Mouse (Mus musculus) adrenal gland, adult 8-10 months (tissue): Measurements from ENCODE around the gene Prpf19. TPM values are rescaled to one million over a fixed set of nuclear protein-coding genes. Genes with fewer than 3 reads are reported as not detected.
A peak's percentile ranks its signal among the peaks of the same experiment; 100 is the strongest.

Source experiments
- DNase-seq: peaks from one replicate; pipeline ENCODE4 v3.0.0; 2022
- total RNA-seq, 4 experiments: library from RNA; stranded (reverse); gene quantifications; 2 replicates each; pipeline ENCODE4 v1.2.4; 2022

Prpf19 gene
- total RNA-seq, 4 experiments from 2014 or later, result 202 to 232 (median 221) TPM

DNA sequence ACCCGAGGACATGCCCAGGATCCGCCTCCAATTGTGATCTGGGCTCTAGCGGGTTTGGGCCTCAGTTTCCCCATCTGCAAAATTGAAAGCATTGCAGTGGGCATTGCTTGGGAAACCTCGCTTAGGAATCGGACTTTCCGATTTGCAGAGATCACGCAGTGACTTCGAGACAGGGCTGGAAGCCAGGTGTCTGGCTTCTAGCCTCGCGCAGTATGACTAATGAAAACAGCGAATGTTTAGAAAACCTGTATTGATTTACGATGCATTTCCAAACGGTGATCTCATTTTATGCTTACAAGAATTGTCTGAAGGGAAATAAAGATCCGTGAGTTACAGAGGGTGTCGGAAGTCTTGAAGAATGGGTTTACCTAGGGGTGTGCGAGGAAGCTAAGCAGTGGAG lies 677 bp downstream of the Prpf19 start:
- DNase-seq, result no peak

DNA sequence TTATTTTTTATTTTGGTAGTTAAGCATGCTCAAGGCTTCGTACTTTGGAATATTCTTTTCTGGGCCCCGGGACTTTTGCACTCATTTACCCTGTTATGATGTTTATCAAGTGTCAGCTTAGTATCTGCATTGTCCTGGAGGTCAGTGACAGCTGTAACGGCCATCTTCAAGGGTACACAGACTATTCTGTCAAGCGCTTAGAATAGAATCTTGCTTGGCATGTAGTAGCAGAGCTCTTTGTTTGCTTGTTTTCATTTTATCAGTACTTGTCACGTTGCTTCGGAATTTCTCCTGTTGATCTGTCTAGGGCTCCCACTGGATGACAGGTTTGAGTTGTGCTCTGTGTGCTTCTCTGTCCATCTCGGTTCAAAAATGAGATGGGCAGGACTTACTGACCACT lies 1.8 kb downstream of the Prpf19 start:
- DNase-seq, result no peak

DNA sequence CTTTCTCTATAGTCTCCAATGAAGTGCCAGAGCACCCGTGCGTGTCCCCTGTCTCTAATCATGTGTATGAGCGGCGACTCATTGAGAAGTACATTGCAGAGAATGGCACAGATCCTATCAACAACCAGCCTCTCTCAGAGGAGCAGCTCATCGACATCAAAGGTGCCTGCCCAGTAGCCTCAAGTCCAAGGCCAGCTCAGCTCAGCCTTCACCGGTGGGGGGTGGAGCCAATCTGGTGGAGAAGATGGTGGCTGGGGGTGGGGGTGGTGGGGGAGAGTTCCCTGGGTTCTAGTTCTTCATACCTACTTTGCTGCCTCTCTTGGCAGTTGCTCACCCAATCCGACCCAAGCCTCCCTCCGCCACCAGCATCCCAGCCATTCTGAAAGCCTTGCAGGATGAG lies 2.5 kb downstream of the Prpf19 start:
- no peak for DNase-seq

DNA sequence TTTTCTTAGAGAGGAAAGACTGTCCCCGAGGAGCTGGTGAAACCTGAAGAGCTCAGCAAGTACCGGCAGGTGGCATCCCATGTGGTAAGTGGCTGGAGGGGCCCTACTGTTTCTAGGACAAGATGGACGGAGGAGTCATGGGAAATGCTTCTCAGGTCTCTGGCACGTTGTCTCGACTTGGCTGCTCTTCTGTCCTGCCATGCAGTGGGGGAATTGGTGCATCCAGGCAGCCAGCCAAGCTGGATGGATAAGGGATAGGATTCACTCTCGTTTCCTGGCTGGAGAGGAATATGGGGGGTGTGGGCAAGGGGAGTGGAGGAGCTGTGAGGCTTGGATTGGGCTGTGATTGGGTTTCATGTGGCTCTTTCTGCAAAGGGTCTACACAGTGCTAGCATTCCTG lies 5.3 kb downstream of the Prpf19 start:
- no peak for DNase-seq

DNA sequence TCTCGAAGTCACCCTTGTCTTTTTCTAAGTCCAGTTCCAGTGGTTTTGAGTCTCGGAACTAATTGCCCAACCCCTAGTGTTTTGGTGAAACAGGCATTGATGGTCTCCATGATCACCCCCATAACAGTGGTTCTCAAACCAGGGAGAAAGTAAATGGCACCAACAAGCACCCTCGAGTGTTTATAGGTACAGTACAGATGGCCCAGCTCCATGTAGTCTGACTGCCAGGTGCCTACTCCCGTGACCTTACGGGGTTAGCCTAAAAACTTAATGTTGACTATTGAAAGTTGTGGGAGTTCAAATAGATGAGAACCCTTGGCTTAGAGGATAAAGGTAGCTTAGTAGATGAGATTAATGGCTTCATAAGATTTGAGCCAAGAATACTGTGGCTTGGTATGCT lies 6.0 kb downstream of the Prpf19 start:
- no peak for DNase-seq

DNA sequence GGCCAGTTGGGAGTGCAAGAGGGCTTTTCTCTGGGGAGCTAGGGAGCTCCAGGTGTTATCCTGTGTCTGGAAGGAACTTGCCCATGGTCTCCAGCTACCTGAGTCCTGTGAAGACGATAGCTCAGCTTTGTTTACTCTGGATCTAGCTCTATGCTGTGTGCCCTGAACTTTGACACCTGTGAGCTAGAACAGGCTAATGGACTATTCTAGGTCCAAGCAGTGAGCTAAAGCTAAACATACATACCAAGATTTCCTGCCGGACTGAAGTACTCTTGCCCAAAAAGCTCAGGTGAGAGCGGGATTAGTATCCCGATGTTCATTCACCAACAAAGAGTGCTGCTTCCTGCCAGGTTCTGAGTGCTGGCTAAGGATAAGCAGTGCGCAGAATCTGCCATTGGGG lies 9.5 kb downstream of the Prpf19 start:
- DNase-seq, result no peak

DNA sequence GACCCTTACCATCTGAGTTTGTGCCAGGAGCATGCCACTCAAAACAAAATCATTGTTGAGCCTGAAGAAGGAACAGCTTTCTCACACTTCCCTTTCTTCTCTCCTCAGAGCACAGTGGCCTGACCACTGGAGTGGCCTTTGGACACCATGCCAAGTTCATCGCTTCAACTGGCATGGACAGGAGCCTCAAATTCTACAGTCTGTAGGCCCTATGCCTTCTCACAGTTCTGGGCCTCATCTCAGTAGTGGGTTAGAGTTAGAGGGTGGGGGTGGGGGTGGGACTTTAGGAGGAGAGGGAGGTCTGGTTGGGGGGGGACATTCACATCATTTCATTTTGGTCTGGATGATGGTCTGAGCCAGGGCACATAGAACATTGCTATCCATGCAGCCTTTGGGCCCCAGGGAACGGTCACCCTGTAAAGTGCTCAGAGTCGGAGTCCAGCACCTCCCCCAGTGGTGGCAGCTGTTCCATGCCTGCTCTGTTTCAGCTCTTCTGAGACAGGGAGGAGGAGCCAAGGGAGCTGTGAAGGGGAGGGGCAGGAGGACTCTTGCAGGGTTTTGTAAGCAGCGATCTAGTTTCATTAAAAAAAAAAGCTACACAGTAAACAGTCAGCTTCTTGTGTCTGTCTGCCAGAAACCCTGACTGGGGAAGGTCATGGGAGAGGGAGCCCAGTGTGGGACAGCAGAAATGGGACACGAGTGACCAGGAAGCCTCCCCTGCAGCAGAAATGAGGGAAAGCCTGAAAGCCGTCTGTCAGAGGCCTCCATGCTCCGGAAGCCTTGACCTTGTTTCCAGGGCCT lies 10.1 kb downstream of the Prpf19 start:
- DNase-seq, result peak; percentile 87

DNA sequence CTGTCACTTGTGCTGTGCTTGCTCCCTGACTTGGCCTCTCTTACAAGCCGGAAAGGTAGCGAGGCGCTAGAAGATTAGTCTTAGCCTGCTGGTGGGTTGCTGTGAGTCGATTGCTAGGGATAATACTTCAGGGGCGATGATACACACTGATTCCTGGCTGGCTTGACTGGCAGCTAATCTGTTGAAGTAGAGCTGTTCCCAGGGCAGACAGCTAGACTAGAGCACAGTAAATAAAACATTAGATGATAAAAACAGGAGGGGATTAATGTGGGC lies 10.6 kb downstream of the Prpf19 start:
- DNase-seq, result no peak

DNA sequence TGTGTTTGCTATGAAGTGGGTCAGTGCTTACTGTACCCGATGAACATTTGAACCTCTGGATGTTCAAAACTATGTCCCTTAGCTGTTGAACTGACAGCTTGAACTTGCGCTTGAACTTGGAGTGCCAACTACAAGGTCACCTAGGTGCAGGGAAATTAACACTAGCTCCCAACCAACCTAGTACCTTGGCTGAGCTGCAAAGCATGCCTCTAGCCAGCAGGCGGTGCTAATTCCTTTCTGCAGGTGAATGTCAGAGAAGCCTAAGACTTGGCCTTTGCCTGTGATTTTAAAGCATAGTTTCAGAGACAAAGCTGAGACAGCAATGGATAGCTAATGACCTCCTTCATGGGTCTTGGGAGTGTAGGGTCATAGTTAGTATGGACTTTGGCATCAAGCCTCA lies 12.9 kb downstream of the Prpf19 start:
- DNase-seq, result no peak

DNA sequence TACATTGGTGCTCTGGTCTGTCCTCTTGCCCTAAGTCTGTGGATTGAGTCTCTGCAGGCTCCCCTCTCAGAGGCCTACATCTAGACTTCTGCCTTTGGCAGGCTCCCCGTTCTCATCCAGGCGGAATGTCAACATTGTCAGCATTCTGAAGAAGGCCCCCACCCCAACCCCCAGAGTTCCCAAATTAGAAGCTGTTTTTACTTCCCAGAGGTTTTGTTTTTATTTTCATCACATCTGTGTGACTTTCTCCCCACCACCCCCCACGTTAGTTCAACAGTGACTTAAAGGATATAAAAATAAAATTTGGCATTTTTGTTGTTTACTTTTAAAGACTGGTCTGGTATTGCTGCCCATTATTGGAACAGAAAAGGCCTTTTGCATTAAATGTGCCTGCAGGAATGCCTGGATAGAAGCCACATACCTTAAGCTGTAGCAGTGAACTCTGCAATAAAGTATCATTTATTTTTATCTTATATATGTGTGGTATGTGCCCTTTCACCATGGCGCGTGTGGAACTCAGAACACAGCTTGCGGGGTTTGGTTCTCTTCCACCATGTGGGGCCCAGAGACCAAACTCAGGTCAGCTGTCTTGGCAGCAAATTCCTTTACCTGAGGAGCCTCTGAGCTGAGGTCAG lies 14.2 kb downstream of the Prpf19 start:
- DNase-seq, result no peak

DNA sequence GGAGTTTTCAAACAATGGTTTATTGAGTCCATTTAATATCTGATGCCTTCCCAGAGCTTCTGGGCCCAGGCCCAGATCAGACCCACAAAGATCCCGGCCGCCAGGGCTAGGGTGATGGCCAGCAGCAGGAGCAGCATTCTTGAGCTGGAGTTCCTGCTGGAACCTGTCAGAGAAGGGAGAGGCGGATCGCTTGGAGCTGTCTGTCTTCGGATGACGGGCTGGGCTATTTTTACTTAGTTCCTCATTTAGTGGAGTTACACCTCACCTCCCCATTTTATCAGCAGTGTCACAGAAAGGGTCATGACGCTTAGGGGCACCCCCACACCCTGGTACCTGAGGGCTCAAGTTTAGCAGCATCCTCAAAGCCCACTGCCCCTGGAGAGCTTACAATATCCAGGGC lies 19.3 kb downstream of the Prpf19 start:
- no peak for DNase-seq

DNA sequence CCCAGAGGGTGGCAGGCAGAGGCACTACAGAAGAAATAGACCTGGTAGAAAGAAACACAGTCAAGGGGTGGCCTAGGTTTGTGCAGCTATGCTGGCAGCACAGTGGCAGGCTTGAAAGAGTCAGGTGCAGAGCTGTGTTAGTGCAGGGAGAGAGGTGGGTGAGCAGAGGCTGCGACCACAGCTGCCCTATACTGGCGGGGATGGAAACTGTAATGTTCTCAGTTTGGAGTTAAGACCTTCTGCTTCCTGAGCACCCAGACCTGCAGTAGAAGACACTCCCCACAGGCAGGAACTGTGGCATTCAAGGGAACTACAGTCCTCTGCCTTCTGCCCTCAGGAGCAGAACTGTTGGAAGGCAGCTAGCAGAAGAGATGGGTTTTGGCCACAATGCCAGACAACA lies 19.8 kb downstream of the Prpf19 start:
- DNase-seq, result no peak

DNA sequence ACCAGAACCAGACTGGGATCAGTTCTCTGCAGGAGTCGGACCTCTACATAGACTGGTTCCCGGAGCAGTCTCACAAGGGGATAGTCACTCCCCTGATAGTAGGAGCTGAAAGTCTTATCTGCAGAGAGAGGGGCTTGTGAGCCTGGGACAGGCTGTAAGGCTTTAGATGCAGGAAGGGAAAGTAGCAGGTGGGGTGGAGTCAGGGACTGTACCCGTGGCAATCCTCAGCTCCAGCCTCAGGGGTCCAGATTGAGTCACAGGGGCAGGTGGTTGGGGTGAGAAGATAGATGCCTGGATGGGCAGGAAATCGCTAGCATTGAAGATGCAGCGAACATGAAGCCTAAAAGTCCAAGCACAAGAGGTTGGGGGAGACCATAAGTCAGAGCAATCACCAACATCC lies 21.5 kb downstream of the Prpf19 start:
- DNase-seq, result no peak

DNA sequence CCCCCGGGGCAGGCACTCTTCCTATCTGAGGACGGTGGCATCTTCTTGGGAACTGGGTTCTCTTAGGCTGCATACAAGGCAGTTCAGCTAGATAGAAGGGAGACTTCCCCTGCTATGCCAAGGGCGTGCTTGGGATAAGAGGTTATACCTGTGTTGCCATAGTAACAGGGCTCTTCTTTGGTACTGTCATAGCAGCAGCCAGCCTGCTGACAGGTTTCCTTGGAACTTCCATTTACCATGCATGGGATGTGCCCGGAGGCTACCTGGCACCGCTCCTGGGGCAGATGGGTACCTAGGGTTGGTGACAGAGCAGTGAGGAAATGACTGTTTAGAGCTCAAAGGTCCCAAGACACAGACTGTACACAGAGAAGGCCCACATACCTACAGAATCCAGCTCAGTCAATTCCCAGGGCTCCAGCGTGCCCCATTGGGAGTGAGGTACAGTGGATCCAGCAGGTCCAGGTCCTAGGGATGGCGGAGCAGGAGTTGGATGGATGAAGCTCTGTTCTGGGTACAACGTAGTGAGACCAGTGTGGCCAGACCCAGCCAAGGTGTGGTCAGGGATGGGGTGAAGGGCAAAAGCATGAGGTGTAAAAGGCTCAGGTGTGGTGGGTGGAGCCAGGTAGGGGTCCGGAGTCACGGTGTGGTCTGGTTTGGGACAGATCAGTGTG lies 23.4 kb downstream of the Prpf19 start:
- DNase-seq, result no peak

DNA sequence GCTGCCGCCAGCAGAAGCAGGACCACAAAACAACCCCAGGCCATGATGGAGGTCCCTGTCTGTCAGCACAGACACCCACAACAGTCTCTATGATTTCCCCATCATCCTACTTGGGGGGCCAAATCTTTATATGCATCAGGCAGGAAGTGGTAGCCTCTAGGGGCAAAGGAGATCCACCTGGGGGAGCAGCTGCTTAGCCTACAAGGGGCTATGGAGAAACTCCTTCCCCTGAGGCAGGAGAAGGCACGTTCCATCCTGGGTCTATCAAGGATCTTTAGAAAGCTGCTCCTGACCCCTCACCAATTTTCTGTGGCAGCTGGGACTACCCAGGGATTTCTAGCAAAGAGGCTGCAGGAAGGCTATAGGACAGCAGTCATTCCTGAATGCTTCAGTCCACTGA lies 25.5 kb downstream of the Prpf19 start, which contains the start of gene Zp1:
Gene Zp1 (minus strand): TSS at position 101 of the 400 bp plus-strand sequence.
- DNase-seq, result no peak

DNA sequence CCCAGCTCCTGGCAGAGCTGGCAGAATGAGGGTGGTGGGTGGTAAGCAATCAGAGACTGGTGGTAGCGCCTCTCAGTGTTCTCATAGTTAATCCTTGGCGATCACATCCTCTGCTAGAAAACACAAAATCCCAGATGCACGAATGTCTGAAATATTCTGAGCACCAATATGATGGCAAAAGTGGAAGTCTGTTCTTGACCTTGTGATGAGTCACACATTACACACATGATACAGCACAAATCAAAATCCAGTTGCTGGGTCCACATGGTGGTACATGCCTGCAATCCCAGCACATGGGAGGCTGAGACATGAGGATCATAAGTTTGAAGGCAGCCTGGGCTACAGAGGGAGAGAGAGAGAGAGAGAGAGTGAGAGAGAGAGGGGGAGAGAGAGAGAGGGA lies 26.0 kb downstream of the Prpf19 start:
- DNase-seq, result no peak

DNA sequence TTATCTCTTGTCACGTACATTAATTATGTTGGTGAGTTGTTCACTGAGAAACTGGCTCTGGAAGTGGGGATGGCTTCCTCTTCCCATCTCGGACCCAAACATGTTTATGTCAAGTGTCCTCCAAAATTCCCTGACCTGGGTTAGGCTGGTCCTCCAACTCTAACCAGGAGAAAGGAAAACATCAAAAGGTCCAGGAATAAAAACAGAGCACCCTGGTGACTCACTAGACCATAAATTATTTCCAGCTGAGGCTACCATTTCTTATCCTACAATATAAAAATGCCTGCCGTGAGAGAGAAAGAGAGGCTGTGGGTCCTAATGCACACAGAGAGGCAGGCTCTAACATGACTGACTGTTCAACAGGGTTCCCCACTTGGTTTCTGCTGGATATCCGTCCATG lies 29.2 kb downstream of the Prpf19 start:
- DNase-seq, result no peak

DNA sequence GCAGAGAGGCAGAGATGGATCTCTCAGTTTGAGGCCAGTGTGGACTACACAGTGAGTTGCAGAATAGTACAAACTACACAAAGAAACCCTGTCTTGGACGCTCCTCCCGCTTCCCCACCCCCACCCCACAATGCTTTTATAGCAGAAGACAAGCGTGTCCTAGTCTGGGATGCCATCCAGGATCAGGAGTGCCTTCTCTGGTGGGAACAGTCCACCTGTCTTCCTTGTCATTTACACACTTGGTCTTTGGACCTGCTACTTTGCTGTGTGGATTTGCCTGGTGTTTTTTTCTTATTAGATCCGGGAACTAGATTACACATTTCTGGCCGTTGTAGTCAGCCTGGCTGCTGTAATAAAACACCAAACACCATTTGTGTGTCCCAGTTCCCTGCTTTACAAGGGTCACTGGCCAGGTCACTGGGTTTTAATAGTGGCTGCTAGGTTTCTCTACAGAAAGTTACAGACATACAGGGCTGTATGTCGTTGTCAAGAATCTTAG lies 31.1 kb downstream of the Prpf19 start:
- no peak for DNase-seq

DNA sequence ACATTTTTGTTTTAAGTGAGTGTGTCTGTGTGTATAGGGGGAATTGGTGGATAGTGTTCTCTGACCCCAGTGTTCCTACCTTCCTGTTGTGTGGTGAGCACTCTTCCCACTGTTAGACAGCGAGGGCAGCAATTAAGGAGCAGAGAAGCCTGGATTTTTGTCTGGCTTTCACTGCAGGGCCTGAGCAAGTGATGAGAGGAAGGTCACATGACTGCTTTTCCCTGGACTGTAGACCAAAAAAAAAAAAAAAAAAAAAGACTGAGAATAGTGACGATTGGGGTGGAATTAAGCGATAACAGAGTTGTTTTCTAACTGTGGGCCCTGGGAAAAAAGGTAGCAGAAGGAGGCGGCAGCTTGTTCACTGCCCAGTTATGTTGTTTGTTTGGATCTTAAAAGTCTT lies 31.6 kb downstream of the Prpf19 start:
- DNase-seq, result no peak

DNA sequence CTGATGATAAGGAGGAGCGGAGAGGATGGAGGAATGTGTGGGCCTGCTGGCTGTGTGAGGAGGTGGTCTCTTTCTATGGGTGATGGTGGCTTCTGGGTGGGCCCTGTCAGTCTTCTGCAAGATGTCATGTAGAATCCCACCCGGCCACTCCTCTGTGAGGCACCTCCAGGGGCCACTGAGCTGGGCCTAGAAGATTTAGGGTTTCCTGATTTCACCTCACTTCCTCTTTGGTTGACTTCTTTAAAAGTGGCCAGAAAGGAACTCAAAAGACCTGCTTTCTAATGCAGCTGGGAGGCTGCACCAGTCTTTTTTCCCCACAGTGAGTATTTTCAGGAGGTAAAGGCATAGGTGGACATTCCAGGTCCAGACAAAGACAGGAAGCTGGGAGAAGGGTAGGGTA lies 35.6 kb downstream of the Prpf19 start:
- no peak for DNase-seq

DNA sequence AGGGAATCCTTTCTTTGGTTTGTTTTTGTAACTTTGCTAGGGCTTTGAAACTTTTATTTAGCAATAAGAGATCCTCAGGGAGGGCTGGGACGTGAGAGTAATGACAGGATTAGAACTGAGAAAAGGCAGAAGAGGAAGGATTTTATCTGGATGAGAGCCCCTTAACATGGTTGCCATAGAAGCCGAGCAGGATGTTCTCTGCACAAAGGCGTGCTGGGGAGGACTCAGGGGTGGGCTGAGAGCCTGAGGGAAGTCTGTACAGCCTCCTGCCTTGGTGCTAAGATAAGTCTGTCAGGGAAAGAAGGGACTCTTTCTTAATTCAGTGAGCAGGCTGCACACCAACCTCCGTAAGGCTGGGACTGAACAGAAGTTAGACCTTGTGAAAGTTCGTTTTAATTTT lies 40.0 kb downstream of the Prpf19 start:
- DNase-seq, result no peak

DNA sequence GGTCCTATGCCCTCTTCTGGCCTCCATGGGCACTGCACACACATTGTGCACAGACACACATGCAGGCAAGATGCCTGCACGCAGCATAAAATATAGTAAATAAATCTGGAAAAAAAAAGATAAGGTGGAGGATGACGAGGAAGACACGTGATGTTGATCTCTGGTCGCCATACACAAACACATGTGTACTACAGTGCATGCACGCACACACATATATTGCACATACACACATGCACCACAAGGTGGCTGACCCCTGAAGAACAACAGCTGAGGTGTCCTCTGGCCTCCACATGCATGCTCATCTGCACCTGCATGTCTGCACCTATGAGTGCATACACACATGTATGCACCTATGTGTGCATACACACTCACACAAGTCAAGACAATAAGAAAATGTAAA lies 41.0 kb downstream of the Prpf19 start:
- DNase-seq, result no peak

DNA sequence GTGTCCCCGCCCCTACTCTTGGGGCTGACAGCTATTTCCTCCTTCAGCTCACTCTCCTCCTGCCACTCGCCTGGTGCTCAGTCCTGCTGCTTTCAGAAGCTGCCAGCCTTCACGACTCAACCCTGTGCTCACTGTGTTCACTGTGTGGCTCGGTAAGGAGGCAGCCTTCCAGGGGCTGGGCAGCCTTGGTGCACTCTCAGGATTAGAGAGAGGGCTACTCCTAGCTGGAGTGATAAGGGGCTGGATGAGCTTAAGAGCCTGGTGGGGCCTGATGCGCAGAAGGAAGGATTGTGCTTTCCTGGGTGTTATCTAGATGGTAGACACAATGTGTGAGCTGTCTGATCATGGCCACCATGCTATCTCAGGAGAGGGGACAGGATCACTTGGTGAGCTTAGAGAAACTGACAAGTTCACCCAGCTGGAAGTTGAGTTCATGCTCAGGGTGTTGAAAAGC lies 42.1 kb downstream of the Prpf19 start, which contains the start of gene Ptgdr2:
Gene Ptgdr2 (plus strand): TSS at position 51 of the 454 bp plus-strand sequence.
- no peak for DNase-seq

DNA sequence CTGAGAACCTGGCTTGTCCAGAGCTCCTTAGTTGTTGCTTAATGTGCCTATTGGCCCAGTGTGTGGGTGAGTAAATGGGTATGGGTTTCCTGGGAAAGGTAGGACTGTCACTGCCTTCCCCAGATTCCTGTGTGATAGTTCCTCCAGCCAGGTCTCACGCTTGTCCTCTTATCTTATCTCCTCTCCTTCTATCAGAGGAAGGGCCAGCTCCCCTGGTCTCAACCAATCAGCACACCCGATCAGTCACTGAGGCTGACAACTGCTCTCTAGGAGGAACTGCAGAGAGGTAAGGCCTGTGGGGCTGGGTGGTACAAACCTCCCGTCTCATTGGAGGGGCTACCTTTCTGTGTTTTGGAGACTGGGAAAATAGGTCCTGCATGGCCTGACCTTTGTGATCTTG lies 43.7 kb downstream of the Prpf19 start:
- DNase-seq, result no peak
